Mouse (Mus musculus) heart, embryonic 13.5 days (tissue): ENCODE results near the gene Mllt6. TPM values are rescaled to one million over a fixed set of nuclear protein-coding genes. Genes with fewer than 3 reads are reported as not detected.
"Not testable (repeated sequence)": the region's sequence is repeated elsewhere in the genome, so short reads cannot be mapped to it uniquely, and the experiment has no call there.

Experiments
- ATAC-seq: fragments of 200-750 bp; cut with Nextera tagmentation; 2 replicates; pipeline ENCODE4 v1.8.0; 2017; ENCODE audit warnings: moderate TSS enrichment; ENCODE audit not compliant: insufficient number of reproducible peaks, low FRiP score, low TSS enrichment; ENCODE audit errors: extremely low read depth
- H3K27ac ChIP-seq: fragments of 300-500 bp; sonication (generic); replicated peaks from 2 replicates; pipeline ENCODE4 v1.5.1; 2015; ENCODE audit warnings: moderate library complexity, mild to moderate bottlenecking, inconsistent platforms
- H3K27me3 ChIP-seq: fragments of 300-500 bp; sonication (generic); replicated peaks from 2 replicates; pipeline ENCODE4 v1.6.1; 2015; ENCODE audit warnings: mild to moderate bottlenecking, inconsistent platforms
- H3K36me3 ChIP-seq: fragments of 300-500 bp; sonication (generic); 2 replicates; pipeline ENCODE4 v1.6.1; 2015; ENCODE audit warnings: mild to moderate bottlenecking, inconsistent platforms
- H3K4me1 ChIP-seq: fragments of 300-500 bp; sonication (generic); 2 replicates; pipeline ENCODE4 v1.6.1; 2015; ENCODE audit warnings: inconsistent platforms
- H3K4me2 ChIP-seq: fragments of 300-500 bp; sonication (generic); 2 replicates; pipeline ENCODE4 v1.6.1; 2015; ENCODE audit warnings: inconsistent platforms, mild to moderate bottlenecking, moderate library complexity
- H3K4me3 ChIP-seq: fragments of 300-500 bp; sonication (generic); 2 replicates; pipeline ENCODE4 v1.5.1; 2015; ENCODE audit warnings: moderate library complexity, mild to moderate bottlenecking, inconsistent platforms
- H3K9ac ChIP-seq: fragments of 300-500 bp; sonication (generic); 2 replicates; pipeline ENCODE4 v1.6.1; 2015; ENCODE audit warnings: inconsistent platforms, mild to moderate bottlenecking, moderate library complexity
- H3K9me3 ChIP-seq: fragments of 300-500 bp; sonication (generic); 2 replicates; pipeline ENCODE4 v1.6.1; 2016; ENCODE audit warnings: inconsistent platforms
- WGBS: fragments of 180-500 bp; shearing (Covaris S2); methylation state at CpG from one replicate; pipeline ENCODE4 v1.1.7; 2015; ENCODE audit warnings: mixed read lengths; 5-methylcytosine and 5-hydroxymethylcytosine counted together
- microRNA-seq: library from miRNA; unstranded; fragments of <30 nt; microRNA quantifications from one replicate; pipeline ENCODE4, GENCODE M21; 2016
- polyA plus RNA-seq: library from polyadenylated mRNA; unstranded; fragments of >200 nt; fragmentation: Nextera tagmentation; extraction: Ambion mirVana; gene quantifications from 2 replicates; pipeline ENCODE4 v1.2.1, GENCODE M21; 2015

Mllt6 gene
- polyA plus RNA-seq, 1 experiment from 2014 or later = 1.9 TPM

- no peak for ATAC-seq
- H3K4me2 ChIP-seq = no peak overlapping the region
- no peak overlapping the region for H3K9ac ChIP-seq
- WGBS = 88% methylated on average over 4 of the region's 4 CpGs
- peaks cover 8% of the 10 kb centered on the region for H3K4me1 ChIP-seq
- H3K27me3 ChIP-seq = no peaks in the 10 kb centered on the region
- H3K4me3 ChIP-seq = no peak overlapping the region
- H3K27ac ChIP-seq = no peak overlapping the region
- H3K36me3 ChIP-seq = peaks cover 94% of the 10 kb centered on the region
- peaks cover 6% of the 10 kb centered on the region; the same call in 1 of the 2 replicates for H3K9me3 ChIP-seq
Measured at GRCm38 (mm10) chr11:97721338-97721737, 58.1 kb downstream of the Mllt6 start.

- H3K9ac ChIP-seq = no peak overlapping the region
- 0 out of 2 replicates have a peak overlapping the region, but pooled peaks have one; percentile 12 for H3K27ac ChIP-seq
- peaks cover 98% of the 10 kb centered on the region for H3K36me3 ChIP-seq
- no peak for ATAC-seq
- H3K4me1 ChIP-seq = peaks cover 10% of the 10 kb centered on the region; the same call in 1 of the 2 replicates
- H3K27me3 ChIP-seq = no peaks in the 10 kb centered on the region
- no peak overlapping the region for H3K4me2 ChIP-seq
- H3K4me3 ChIP-seq = no peak overlapping the region
- H3K9me3 ChIP-seq = peaks cover 6% of the 10 kb centered on the region; the same call in 1 of the 2 replicates
- WGBS = 73% methylated on average over 7 of the region's 7 CpGs
Measured at GRCm38 (mm10) chr11:97723709-97724108, 60.5 kb downstream of the Mllt6 start.

GRCm38 (mm10) chr11:97728311-97728710 is 65.1 kb downstream of the Mllt6 start:
- H3K27ac ChIP-seq = no peak overlapping the region
- no peak for ATAC-seq
- peak overlapping the region; percentile 52; the same call in 1 of the 2 replicates for H3K9ac ChIP-seq
- H3K27me3 ChIP-seq = no peaks in the 10 kb centered on the region
- no peak overlapping the region for H3K4me2 ChIP-seq
- H3K9me3 ChIP-seq = no peaks in the 10 kb centered on the region
- H3K4me3 ChIP-seq = no peak overlapping the region
- peaks cover 93% of the 10 kb centered on the region for H3K36me3 ChIP-seq
- peaks cover 12% of the 10 kb centered on the region; the same call in 1 of the 2 replicates for H3K4me1 ChIP-seq
- WGBS = 71% methylated on average over 7 of the region's 7 CpGs

GRCm38 (mm10) chr11:97728730-97729129 is 65.5 kb downstream of the Mllt6 start:
- Histone ChIP-seq H3K36me3 (peaks cover 88% of the 10 kb centered on the region), H3K4me1 (peaks cover 14% of the 10 kb centered on the region), H3K9me3 (no peaks in the 10 kb centered on the region), H3K4me3 (no peak overlapping the region), H3K9ac (no peak overlapping the region), H3K27me3 (no peaks in the 10 kb centered on the region), H3K27ac (no peak overlapping the region), H3K4me2 (no peak overlapping the region)
- ATAC-seq = no peak
- 65% methylated on average over 7 of the region's 7 CpGs for WGBS

GRCm38 (mm10) chr11:97733689-97734088 is 70.5 kb downstream of the Mllt6 start:
- Histone ChIP-seq H3K9me3 (no peaks in the 10 kb centered on the region), H3K4me1 (peaks cover 12% of the 10 kb centered on the region), H3K27me3 (no peaks in the 10 kb centered on the region), H3K27ac (no peak overlapping the region), H3K4me2 (no peak overlapping the region), H3K9ac (no peak overlapping the region), H3K4me3 (no peak overlapping the region), H3K36me3 (peaks cover 39% of the 10 kb centered on the region)
- WGBS = 43% methylated on average over 10 of the region's 10 CpGs
- ATAC-seq = no peak

GRCm38 (mm10) chr11:97734810-97735209 is 71.6 kb downstream of the Mllt6 start:
- not testable (repeated sequence) for ATAC-seq, H3K4me3 ChIP-seq, H3K4me1 ChIP-seq, H3K9me3 ChIP-seq, H3K4me2 ChIP-seq, H3K27ac ChIP-seq, H3K9ac ChIP-seq, H3K27me3 ChIP-seq
- 78% methylated on average over 5 of the region's 5 CpGs for WGBS
- H3K36me3 ChIP-seq = peaks cover 33% of the 10 kb centered on the region

Small RNA genes lying within 50 kb of the gene (microRNA-seq; reads per million reads assigned to microRNA genes)
- gene Gm24158 (not detected), gene Mir6927 (not detected)

Other genes starting within 250 kb of the Mllt6 start
- 6.6 and 6.9 TPM in 2 replicates for gene Arhgap23, start 247.9 kb upstream of the Mllt6 start, polyA plus RNA-seq
- 0.84 and 1.5 TPM in 2 replicates for gene 4933428G20Rik, start 163.1 kb upstream of the Mllt6 start, polyA plus RNA-seq
- gene Srcin1, start 87.2 kb upstream of the Mllt6 start, polyA plus RNA-seq = 0.03 and 0.08 TPM in 2 replicates
- 1.1 and 1.4 TPM in 2 replicates for gene Epop, start 33.7 kb upstream of the Mllt6 start, polyA plus RNA-seq
- 44.1 and 53.7 TPM in 2 replicates for gene Cisd3, start 22.4 kb downstream of the Mllt6 start, polyA plus RNA-seq
- gene Pcgf2, start 37.1 kb downstream of the Mllt6 start, polyA plus RNA-seq = 10.5 and 11.0 TPM in 2 replicates
- 371 and 445 TPM in 2 replicates for gene Psmb3, start 40.0 kb downstream of the Mllt6 start, polyA plus RNA-seq
- gene Pip4k2b, start 81.3 kb downstream of the Mllt6 start, polyA plus RNA-seq = 0.90 and 1.0 TPM in 2 replicates
- 10.2 and 10.5 TPM in 2 replicates for gene Cwc25, start 103.1 kb downstream of the Mllt6 start, polyA plus RNA-seq
- not detected in 2 replicates for gene 1700001P01Rik, start 112.5 kb downstream of the Mllt6 start, polyA plus RNA-seq
- 376 and 393 TPM in 2 replicates for gene Rpl23, start 119.0 kb downstream of the Mllt6 start, polyA plus RNA-seq
- gene Lasp1, start 135.6 kb downstream of the Mllt6 start, polyA plus RNA-seq = 45.1 and 46.0 TPM in 2 replicates
- gene B230217C12Rik, start 177.4 kb downstream of the Mllt6 start, polyA plus RNA-seq = 5.1 and 5.5 TPM in 2 replicates
- gene Fbxo47, start 220.7 kb downstream of the Mllt6 start, polyA plus RNA-seq = 0.70 and 1.1 TPM in 2 replicates